Mouse (Mus musculus) heart, embryonic 11.5 days (tissue): ENCODE data around the gene Gm43552. TPM values are rescaled to one million over a fixed set of nuclear protein-coding genes. Genes with fewer than 3 reads are reported as not detected.

Experiments
- ATAC-seq: fragments of 200-750 bp; cut with Nextera tagmentation; replicated peaks from 2 replicates; pipeline ENCODE4 v1.8.0; 2017; ENCODE audit warnings: moderate library complexity; ENCODE audit not compliant: insufficient number of reproducible peaks, low FRiP score, low TSS enrichment
- H3K27ac ChIP-seq: fragments of 300-500 bp; sonication (generic); 2 replicates; pipeline ENCODE4 v1.5.1; 2014; ENCODE audit warnings: mild to moderate bottlenecking, low read depth, low read length
- H3K27me3 ChIP-seq: fragments of 300-500 bp; sonication (generic); 2 replicates; pipeline ENCODE4 v1.6.1; 2014; ENCODE audit warnings: mild to moderate bottlenecking, low read length, mixed read lengths; ENCODE audit not compliant: control insufficient read depth, insufficient read depth
- H3K36me3 ChIP-seq: fragments of 300-500 bp; sonication (generic); 2 replicates; pipeline ENCODE4 v1.6.1; 2014; ENCODE audit warnings: mild to moderate bottlenecking, low read length, moderate library complexity, mixed read lengths; ENCODE audit not compliant: control insufficient read depth, insufficient read depth
- H3K4me1 ChIP-seq: fragments of 300-500 bp; sonication (generic); 2 replicates; pipeline ENCODE4 v1.6.1; 2014; ENCODE audit warnings: low read length; ENCODE audit not compliant: control insufficient read depth, insufficient read depth
- H3K4me2 ChIP-seq: fragments of 300-500 bp; sonication (generic); 2 replicates; pipeline ENCODE4 v1.6.1; 2014; ENCODE audit warnings: mild to moderate bottlenecking, moderate library complexity
- H3K4me3 ChIP-seq: fragments of 300-500 bp; sonication (generic); 2 replicates; pipeline ENCODE4 v1.5.1; 2014; ENCODE audit warnings: low read depth, low read length
- H3K9ac ChIP-seq: fragments of 300-500 bp; sonication (generic); 2 replicates; pipeline ENCODE4 v1.6.1; 2014; ENCODE audit warnings: mild to moderate bottlenecking, low read depth, low read length, moderate library complexity
- H3K9me3 ChIP-seq: fragments of 300-500 bp; sonication (generic); replicated peaks from 2 replicates; pipeline ENCODE4 v1.6.1; 2016; ENCODE audit warnings: low read length; ENCODE audit not compliant: control insufficient read depth
- WGBS: fragments of 180-500 bp; shearing (Covaris S2); extraction: QIAGEN DNeasy Blood & Tissue Kit; methylation state at CpG from one replicate; pipeline ENCODE4 v1.1.7; 2014; ENCODE audit not compliant: insufficient replicate concordance; 5-methylcytosine and 5-hydroxymethylcytosine counted together
- polyA plus RNA-seq: library from polyadenylated mRNA; unstranded; fragments of >200 nt; fragmentation: Nextera tagmentation; extraction: Ambion mirVana; gene quantifications from 2 replicates; pipeline ENCODE4 v1.2.1, GENCODE M21; 2014

Gene Gm43552
- polyA plus RNA-seq, 1 experiment from 2014 or later: not detected

- H3K9me3 ChIP-seq: no peaks in the 10 kb centered on the region
- H3K36me3 ChIP-seq: no peaks in the 10 kb centered on the region
- H3K4me2 ChIP-seq: peak within 1 kb of the TSS; percentile 81
- under 1% methylated on average over 51 of the region's 51 CpGs for WGBS
- ATAC-seq: peak; percentile 97
- H3K27me3 ChIP-seq: no peaks in the 10 kb centered on the region
- H3K4me3 ChIP-seq: peak within 1 kb of the TSS; percentile 71
- peaks cover 24% of the 10 kb centered on the region for H3K4me1 ChIP-seq
- H3K27ac ChIP-seq: peak within 1 kb of the TSS; percentile 93
- peak within 1 kb of the TSS; percentile 82 for H3K9ac ChIP-seq
Observed at GRCm38 (mm10) chr5:65435806-65436561, 56.6 kb downstream of the Gm43552 start, which contains the start of gene Ugdh. Gene Ugdh, minus strand, starts transcription at chr5:65435949.

GRCm38 (mm10) chr5:65435363-65435805 lies 57.2 kb downstream of the Gm43552 start:
- Histone ChIP-seq H3K9me3 (no peaks in the 10 kb centered on the region), H3K27ac (peak overlapping the region; percentile 93), H3K4me2 (peak overlapping the region; percentile 81), H3K4me3 (peak overlapping the region; percentile 71), H3K27me3 (no peaks in the 10 kb centered on the region), H3K4me1 (peaks cover 24% of the 10 kb centered on the region), H3K36me3 (no peaks in the 10 kb centered on the region), H3K9ac (peak overlapping the region; percentile 80)
- under 1% methylated on average over 40 of the region's 47 CpGs for WGBS
- no peak for ATAC-seq

DNA sequence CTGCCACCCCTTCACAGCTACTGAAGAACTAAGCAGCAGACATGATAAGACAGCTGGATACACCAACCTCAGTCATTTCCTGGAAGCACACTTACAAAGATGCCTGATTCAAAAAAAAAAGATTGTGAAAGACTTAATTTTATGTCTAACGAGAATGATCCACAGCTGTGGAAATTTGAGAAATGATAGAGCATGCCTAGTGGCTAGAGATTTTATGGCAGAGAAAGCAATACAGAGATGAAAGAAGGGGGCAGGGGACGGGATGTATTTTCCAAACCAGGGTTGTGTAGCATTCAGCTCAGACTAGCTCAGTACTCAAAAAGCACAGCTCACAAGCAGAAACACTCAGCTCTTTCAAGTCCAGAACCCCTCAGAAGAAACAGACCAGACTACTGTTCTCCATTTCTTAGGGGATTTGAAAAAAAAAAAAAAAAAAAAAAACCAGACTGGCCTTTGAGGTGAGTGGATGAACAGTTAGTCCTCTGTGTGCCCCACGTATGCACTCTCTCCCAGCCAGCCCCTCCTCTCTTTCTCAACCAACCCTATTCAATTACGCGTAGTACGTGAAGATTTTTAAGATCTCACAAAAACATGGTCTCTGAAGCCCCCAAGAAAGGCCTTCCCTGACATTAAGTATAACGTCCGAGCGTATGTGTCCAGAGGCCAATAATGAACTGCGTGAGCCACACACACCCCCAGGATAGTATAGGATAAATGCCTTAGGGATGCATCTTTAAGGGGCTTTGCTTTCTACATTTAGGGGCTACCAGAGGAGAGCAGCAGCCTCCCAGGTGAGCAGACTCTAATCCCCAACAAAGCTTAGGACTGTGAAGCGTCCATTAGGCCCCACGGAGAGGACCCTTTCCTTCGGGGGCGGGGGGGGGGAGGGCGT lies 57.9 kb downstream of the Gm43552 start:
- Histone ChIP-seq H3K4me2 (peak overlapping the region; percentile 81), H3K9ac (peak overlapping the region; percentile 80), H3K36me3 (no peaks in the 10 kb centered on the region), H3K4me1 (peaks cover 24% of the 10 kb centered on the region), H3K4me3 (peak overlapping the region; percentile 71), H3K27ac (peak overlapping the region; percentile 93), H3K27me3 (no peaks in the 10 kb centered on the region), H3K9me3 (no peaks in the 10 kb centered on the region)
- WGBS: 5% methylated on average over 15 of the region's 15 CpGs
- ATAC-seq: no peak

DNA sequence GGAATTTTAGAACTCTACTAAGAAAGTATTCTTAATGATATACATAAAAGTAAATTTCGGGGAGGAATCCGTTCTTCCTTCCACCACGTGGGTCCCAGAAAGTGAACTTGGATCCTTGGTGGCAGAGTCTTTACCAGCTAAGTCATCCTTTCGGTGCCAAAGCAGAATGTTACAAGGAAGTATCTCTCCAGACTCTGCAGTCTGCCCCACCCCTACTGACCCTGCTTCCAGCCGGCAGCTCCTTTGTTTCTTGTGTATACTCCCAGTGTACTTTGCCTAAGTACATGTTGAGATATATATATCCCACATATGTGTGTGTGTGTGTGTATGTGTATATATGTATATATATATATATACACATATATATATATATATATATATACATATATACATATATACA lies 63.2 kb downstream of the Gm43552 start:
- Histone ChIP-seq H3K36me3 (peaks cover 11% of the 10 kb centered on the region; the same call in 1 of the 2 replicates), H3K9me3 (no peaks in the 10 kb centered on the region), H3K27me3 (no peaks in the 10 kb centered on the region), H3K4me2 (no peak overlapping the region), H3K4me1 (peaks cover 9% of the 10 kb centered on the region), H3K27ac (no peak overlapping the region), H3K4me3 (no peak overlapping the region), H3K9ac (no peak overlapping the region)
- ATAC-seq: no peak
- WGBS: 84% methylated on average over 5 of the region's 5 CpGs

DNA sequence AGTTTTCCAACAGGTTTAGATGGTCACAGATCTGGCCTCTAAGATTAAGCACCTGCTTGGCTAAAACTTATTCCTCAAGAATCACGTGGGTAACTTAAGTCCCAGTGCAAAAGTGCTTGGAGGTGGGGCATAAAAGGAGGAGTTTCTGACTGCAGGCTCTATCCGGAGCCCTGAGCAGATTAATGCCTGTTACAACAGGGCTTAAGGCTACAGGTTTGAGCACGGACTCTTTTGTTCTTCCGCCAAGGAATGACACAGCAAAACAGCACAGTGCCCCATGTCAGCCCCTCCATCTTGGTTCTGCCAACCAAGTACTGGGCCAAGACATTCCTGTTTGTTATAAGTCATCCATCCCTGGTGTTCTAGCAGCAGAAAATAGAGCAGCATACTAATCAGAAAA lies 64.3 kb downstream of the Gm43552 start:
- no peak overlapping the region for H3K4me2 ChIP-seq
- H3K4me1 ChIP-seq: 0 out of 2 replicates have a peak, but pooled peaks cover 2% of the 10 kb centered on the region
- H3K27me3 ChIP-seq: no peaks in the 10 kb centered on the region
- no peaks in the 10 kb centered on the region for H3K9me3 ChIP-seq
- no peak for ATAC-seq
- WGBS: 48% methylated on average over 4 of the region's 4 CpGs
- no peak overlapping the region for H3K27ac ChIP-seq
- no peak overlapping the region for H3K4me3 ChIP-seq
- H3K36me3 ChIP-seq: peaks cover 14% of the 10 kb centered on the region
- no peak overlapping the region for H3K9ac ChIP-seq

GRCm38 (mm10) chr5:65425251-65425650 lies 67.4 kb downstream of the Gm43552 start:
- WGBS: 78% methylated on average over 5 of the region's 5 CpGs
- no peaks in the 10 kb centered on the region for H3K9me3 ChIP-seq
- no peak for ATAC-seq
- no peaks in the 10 kb centered on the region for H3K4me1 ChIP-seq
- H3K4me3 ChIP-seq: no peak overlapping the region
- no peak overlapping the region for H3K9ac ChIP-seq
- H3K27me3 ChIP-seq: no peaks in the 10 kb centered on the region
- H3K36me3 ChIP-seq: peaks cover 29% of the 10 kb centered on the region
- H3K4me2 ChIP-seq: no peak overlapping the region
- no peak overlapping the region for H3K27ac ChIP-seq

- no peak overlapping the region for H3K9ac ChIP-seq
- no peak overlapping the region for H3K4me3 ChIP-seq
- ATAC-seq: no peak
- peaks cover 29% of the 10 kb centered on the region for H3K36me3 ChIP-seq
- H3K27me3 ChIP-seq: no peaks in the 10 kb centered on the region
- no peaks in the 10 kb centered on the region for H3K9me3 ChIP-seq
- 79% methylated on average over 6 of the region's 6 CpGs for WGBS
- no peak overlapping the region for H3K4me2 ChIP-seq
- H3K27ac ChIP-seq: no peak overlapping the region
- no peaks in the 10 kb centered on the region for H3K4me1 ChIP-seq
Observed at GRCm38 (mm10) chr5:65424215-65424614, 68.4 kb downstream of the Gm43552 start.

DNA sequence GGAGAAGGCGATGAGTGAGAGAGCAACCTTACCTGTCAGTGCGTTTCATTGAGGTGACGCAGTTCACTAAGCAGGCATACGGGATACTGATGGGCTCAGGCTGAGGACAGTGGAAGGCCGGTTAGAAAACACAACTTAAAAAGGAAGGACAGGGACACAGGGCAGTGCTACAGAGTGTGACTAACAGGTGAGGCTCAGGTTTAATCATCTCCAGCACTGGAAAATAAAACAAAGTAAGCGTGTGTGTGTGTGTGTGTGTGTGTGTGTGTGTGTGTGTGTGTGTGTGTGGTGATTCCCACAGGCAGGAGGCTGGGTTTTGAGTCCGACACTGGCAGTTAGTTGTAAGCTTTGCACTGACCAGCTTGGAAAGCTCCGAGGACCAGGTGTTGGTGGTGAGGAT lies 69.8 kb downstream of the Gm43552 start:
- Histone ChIP-seq H3K4me2 (no peak overlapping the region), H3K36me3 (peaks cover 32% of the 10 kb centered on the region), H3K4me3 (no peak overlapping the region), H3K9ac (no peak overlapping the region), H3K27me3 (no peaks in the 10 kb centered on the region), H3K27ac (no peak overlapping the region), H3K9me3 (no peaks in the 10 kb centered on the region), H3K4me1 (peaks cover 2% of the 10 kb centered on the region; the same call in 1 of the 2 replicates)
- 87% methylated on average over 8 of the region's 8 CpGs for WGBS
- no peak for ATAC-seq
